Mouse (Mus musculus): Measurements from ENCODE around the gene Thap8. TPM values are rescaled to one million over a fixed set of nuclear protein-coding genes. Genes with fewer than 3 reads are reported as not detected.
"Not testable (repeated sequence)": the region's sequence is repeated elsewhere in the genome, so short reads cannot be mapped to it uniquely, and the experiment has no call there.

Thap8 gene
- polyA plus RNA-seq (2011; ENCODE audit: insufficient read length, low read depth, missing spikeins) = not detected in 2 replicates

- H3K4me1 ChIP-seq (ENCODE audit: control insufficient read depth, insufficient read depth, low read length) = peaks cover 4% of the 10 kb centered on the region; the same call in 1 of the 2 replicates
- H3K27ac ChIP-seq (ENCODE audit: insufficient read depth, low read length) = peak within 1 kb of the TSS; percentile 99
- peak within 1 kb of the TSS; percentile 75 for H3K4me3 ChIP-seq (ENCODE audit: insufficient read depth, low read length)
- TF ChIP-seq CTCF (IDR thresholded peaks at IDR 0.05; ENCODE audit: borderline replicate concordance, insufficient read depth, low read length) (no peak), POLR2A (IDR thresholded peaks at IDR 0.05; ENCODE audit: low read depth, low read length) (peak; percentile 39; the same call in 1 of the 2 replicates)
These were observed at the start of gene Thap8, which contains the start of gene Wdr62 for GRCm38 (mm10) chr7:30279951-30280669. Thap8 (plus strand) TSS chr7:30280094. Wdr62 (minus strand) TSS chr7:30280419.

GRCm38 (mm10) chr7:30231328-30231668, 48.6 kb upstream of the Thap8 start:
- no peaks in the 10 kb centered on the region; the same call in 1 of the 2 replicates for H3K4me1 ChIP-seq (ENCODE audit: control insufficient read depth, insufficient read depth, low read length)
- TF ChIP-seq CTCF (IDR thresholded peaks at IDR 0.05; ENCODE audit: borderline replicate concordance, insufficient read depth, low read length) (no peak), POLR2A (IDR thresholded peaks at IDR 0.05; ENCODE audit: low read depth, low read length) (no peak)
- peak overlapping the region; percentile 68 for H3K4me3 ChIP-seq (ENCODE audit: insufficient read depth, low read length)
- no peak overlapping the region for H3K27ac ChIP-seq (ENCODE audit: insufficient read depth, low read length)

- H3K4me3 ChIP-seq (ENCODE audit: insufficient read depth, low read length) = peak within 1 kb of the TSS; percentile 68
- TF ChIP-seq CTCF (IDR thresholded peaks at IDR 0.05; ENCODE audit: borderline replicate concordance, insufficient read depth, low read length) (no peak), POLR2A (IDR thresholded peaks at IDR 0.05; ENCODE audit: low read depth, low read length) (peak; percentile 72)
- H3K4me1 ChIP-seq (ENCODE audit: control insufficient read depth, insufficient read depth, low read length) = no peaks in the 10 kb centered on the region; the same call in 1 of the 2 replicates
- peak within 1 kb of the TSS; percentile 77 for H3K27ac ChIP-seq (ENCODE audit: insufficient read depth, low read length)
These were observed 48.0 kb upstream of the Thap8 start, which contains the start of the genes Polr2i and Tbcb for GRCm38 (mm10) chr7:30231669-30232454. Polr2i (plus strand) TSS chr7:30231948. Tbcb (minus strand) TSS chr7:30232272.

DNA sequence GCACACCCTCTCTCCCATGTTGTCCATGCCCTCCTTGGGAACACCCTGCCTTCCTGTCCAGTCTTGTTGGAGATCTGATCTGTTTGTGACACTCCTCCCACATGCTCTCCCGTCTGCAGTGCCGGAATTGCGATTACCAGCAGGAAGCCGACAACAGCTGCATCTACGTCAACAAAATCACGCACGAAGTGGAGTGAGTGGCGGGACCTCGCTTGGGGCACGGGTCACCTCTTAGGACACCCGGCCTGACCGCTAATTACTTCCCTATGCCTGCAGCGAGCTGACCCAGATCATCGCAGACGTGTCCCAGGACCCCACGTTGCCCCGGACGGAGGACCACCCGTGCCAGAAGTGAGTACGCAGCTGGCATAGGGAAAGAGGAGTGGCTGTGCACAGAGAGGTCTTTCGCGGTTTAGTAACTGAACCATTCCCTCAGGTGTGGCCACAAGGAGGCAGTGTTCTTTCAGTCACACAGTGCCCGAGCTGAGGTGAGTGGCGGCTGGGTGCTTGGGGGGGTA, 47.2 kb upstream of the Thap8 start:
- Histone ChIP-seq H3K4me3 (ENCODE audit: insufficient read depth, low read length) (peak overlapping the region; percentile 63), H3K4me1 (ENCODE audit: control insufficient read depth, insufficient read depth, low read length) (no peaks in the 10 kb centered on the region; the same call in 1 of the 2 replicates), H3K27ac (ENCODE audit: insufficient read depth, low read length) (no peak overlapping the region)
- TF ChIP-seq CTCF (IDR thresholded peaks at IDR 0.05; ENCODE audit: borderline replicate concordance, insufficient read depth, low read length) (peak; percentile 52; the same call in 1 of the 2 replicates), POLR2A (IDR thresholded peaks at IDR 0.05; ENCODE audit: low read depth, low read length) (no peak)

- TF ChIP-seq CTCF (IDR thresholded peaks at IDR 0.05; ENCODE audit: borderline replicate concordance, insufficient read depth, low read length) (no peak), POLR2A (IDR thresholded peaks at IDR 0.05; ENCODE audit: low read depth, low read length) (no peak)
- Histone ChIP-seq H3K4me1 (ENCODE audit: control insufficient read depth, insufficient read depth, low read length) (no peaks in the 10 kb centered on the region; the same call in 1 of the 2 replicates), H3K4me3 (ENCODE audit: insufficient read depth, low read length) (no peak overlapping the region), H3K27ac (ENCODE audit: insufficient read depth, low read length) (no peak overlapping the region)
These were observed 46.5 kb upstream of the Thap8 start for GRCm38 (mm10) chr7:30233387-30233786.

- Histone ChIP-seq H3K4me3 (ENCODE audit: insufficient read depth, low read length) (no peak overlapping the region), H3K27ac (ENCODE audit: insufficient read depth, low read length) (no peak overlapping the region), H3K4me1 (ENCODE audit: control insufficient read depth, insufficient read depth, low read length) (no peaks in the 10 kb centered on the region; the same call in 1 of the 2 replicates)
- TF ChIP-seq CTCF (IDR thresholded peaks at IDR 0.05; ENCODE audit: borderline replicate concordance, insufficient read depth, low read length) (no peak), POLR2A (IDR thresholded peaks at IDR 0.05; ENCODE audit: low read depth, low read length) (no peak)
These were observed 45.5 kb upstream of the Thap8 start for GRCm38 (mm10) chr7:30234276-30234858.

- H3K4me1 ChIP-seq (ENCODE audit: control insufficient read depth, insufficient read depth, low read length) = no peaks in the 10 kb centered on the region; the same call in 1 of the 2 replicates
- TF ChIP-seq CTCF (IDR thresholded peaks at IDR 0.05; ENCODE audit: borderline replicate concordance, insufficient read depth, low read length) = no peak
- TF ChIP-seq POLR2A (IDR thresholded peaks at IDR 0.05; ENCODE audit: low read depth, low read length) = no peak
- H3K4me3 ChIP-seq (ENCODE audit: insufficient read depth, low read length) = no peak overlapping the region
- no peak overlapping the region for H3K27ac ChIP-seq (ENCODE audit: insufficient read depth, low read length)
These were observed 44.8 kb upstream of the Thap8 start for GRCm38 (mm10) chr7:30235091-30235490.

DNA sequence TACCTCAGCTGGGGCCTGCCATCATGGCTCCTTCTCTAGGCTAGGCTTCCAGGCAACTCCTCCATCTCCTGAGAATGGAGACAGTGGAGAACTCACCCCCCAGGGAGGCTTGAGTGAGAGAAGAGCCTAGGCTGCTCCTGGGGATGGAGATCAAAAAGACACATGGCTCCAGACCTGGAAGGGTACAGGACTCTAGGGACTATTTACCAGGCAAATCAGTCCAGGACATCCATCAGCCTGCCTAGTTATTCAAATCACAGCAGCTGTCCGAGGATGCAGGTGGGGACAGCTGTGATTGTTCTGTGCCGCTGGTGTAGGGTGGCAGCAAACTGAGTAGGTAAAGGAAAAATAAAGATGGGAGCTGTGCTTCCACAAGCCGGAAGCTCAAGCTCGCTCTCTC, 44.3 kb upstream of the Thap8 start, which contains the start of gene Ovol3:
Ovol3 (minus strand) TSS at position 101 of the 400 bp plus-strand sequence.
- Histone ChIP-seq H3K4me3 (ENCODE audit: insufficient read depth, low read length) (no peak within 1 kb of the TSS), H3K4me1 (ENCODE audit: control insufficient read depth, insufficient read depth, low read length) (no peaks in the 10 kb centered on the region; the same call in 1 of the 2 replicates), H3K27ac (ENCODE audit: insufficient read depth, low read length) (no peak within 1 kb of the TSS)
- TF ChIP-seq POLR2A (IDR thresholded peaks at IDR 0.05; ENCODE audit: low read depth, low read length) (no peak), CTCF (IDR thresholded peaks at IDR 0.05; ENCODE audit: borderline replicate concordance, insufficient read depth, low read length) (no peak)

DNA sequence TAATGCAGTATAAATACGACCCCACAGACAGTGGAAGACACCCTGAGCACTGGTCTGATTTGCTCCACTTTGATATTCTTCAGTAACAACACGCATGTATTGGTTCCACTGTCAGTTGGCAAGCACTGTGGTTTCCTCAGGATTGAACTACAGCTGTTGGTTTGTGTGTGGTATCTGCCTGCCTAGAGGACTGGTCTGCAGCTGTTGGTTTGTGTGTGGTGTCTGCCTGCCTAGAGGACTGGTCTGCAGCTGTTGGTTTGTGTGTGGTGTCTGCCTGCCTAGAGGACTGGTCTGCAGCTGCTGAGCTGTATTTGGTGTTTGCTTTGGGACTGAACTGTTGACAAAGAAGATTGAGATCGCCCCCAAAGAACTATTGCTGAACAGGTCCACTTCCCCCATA, 42.5 kb upstream of the Thap8 start:
- H3K27ac ChIP-seq (ENCODE audit: insufficient read depth, low read length); H3K4me1 ChIP-seq (ENCODE audit: control insufficient read depth, insufficient read depth, low read length); H3K4me3 ChIP-seq (ENCODE audit: insufficient read depth, low read length): not testable (repeated sequence)
